Mouse (Mus musculus) ES-Bruce4 (cell line): ENCODE data around the gene Ccdc173. TPM values are rescaled to one million over a fixed set of nuclear protein-coding genes. Genes with fewer than 3 reads are reported as not detected.
A peak's percentile ranks its signal among the peaks of the same experiment; 100 is the strongest.

ENCODE experiments used
- H3K27ac ChIP-seq: 2 replicates; pipeline ENCODE4 v1.5.1; 2012; ENCODE audit warnings: low read length, inconsistent platforms; ENCODE audit not compliant: insufficient read depth
- H3K27me3 ChIP-seq: 2 replicates; pipeline ENCODE4 v1.6.1; 2012; ENCODE audit warnings: mild to moderate bottlenecking, low read length, inconsistent platforms; ENCODE audit not compliant: control insufficient read depth, poor library complexity, insufficient read depth, severe bottlenecking
- H3K36me3 ChIP-seq: 2 replicates; pipeline ENCODE4 v1.6.1; 2012; ENCODE audit warnings: inconsistent platforms, mild to moderate bottlenecking, low read length, moderate library complexity; ENCODE audit not compliant: control insufficient read depth, poor library complexity, insufficient read depth, severe bottlenecking
- H3K4me1 ChIP-seq: one replicate; pipeline ENCODE4 v1.8.1; 2011; ENCODE audit warnings: low read length; ENCODE audit not compliant: control insufficient read depth, insufficient read depth
- H3K4me3 ChIP-seq: 2 replicates; pipeline ENCODE4 v1.5.1; 2011; ENCODE audit warnings: low read depth, mild to moderate bottlenecking, low read length
- H3K9ac ChIP-seq: 2 replicates; pipeline ENCODE4 v1.6.1; 2012; ENCODE audit warnings: low read depth, mild to moderate bottlenecking, inconsistent platforms; ENCODE audit not compliant: poor library complexity, severe bottlenecking
- H3K9me3 ChIP-seq: replicated peaks from 2 replicates; pipeline ENCODE4 v1.6.1; 2012; ENCODE audit warnings: mild to moderate bottlenecking, low read length, inconsistent platforms; ENCODE audit not compliant: control insufficient read depth, poor library complexity, insufficient read depth, severe bottlenecking
- CTCF ChIP-seq: IDR thresholded peaks from one replicate; pipeline ENCODE4 v1.8.1; 2011; ENCODE audit warnings: low read depth, low read length
- EP300 ChIP-seq: IDR thresholded peaks from 2 replicates; pipeline ENCODE4 v1.6.1; 2011; ENCODE audit warnings: low read depth, low read length; ENCODE audit not compliant: insufficient read depth
- POLR2A ChIP-seq: IDR thresholded peaks from one replicate; pipeline ENCODE4 v1.8.1; 2011; ENCODE audit warnings: low read length; ENCODE audit not compliant: insufficient read depth
- polyA plus RNA-seq: library from polyadenylated mRNA; stranded (reverse); fragments of >200 nt; gene quantifications from 2 replicates; pipeline ENCODE4 v1.2.4, GENCODE M21; 2011; ENCODE audit warnings: low read depth; ENCODE audit not compliant: missing spikeins, insufficient read depth, insufficient read length

Gene Ccdc173
- polyA plus RNA-seq, 1 experiment, result 3.7 TPM

DNA sequence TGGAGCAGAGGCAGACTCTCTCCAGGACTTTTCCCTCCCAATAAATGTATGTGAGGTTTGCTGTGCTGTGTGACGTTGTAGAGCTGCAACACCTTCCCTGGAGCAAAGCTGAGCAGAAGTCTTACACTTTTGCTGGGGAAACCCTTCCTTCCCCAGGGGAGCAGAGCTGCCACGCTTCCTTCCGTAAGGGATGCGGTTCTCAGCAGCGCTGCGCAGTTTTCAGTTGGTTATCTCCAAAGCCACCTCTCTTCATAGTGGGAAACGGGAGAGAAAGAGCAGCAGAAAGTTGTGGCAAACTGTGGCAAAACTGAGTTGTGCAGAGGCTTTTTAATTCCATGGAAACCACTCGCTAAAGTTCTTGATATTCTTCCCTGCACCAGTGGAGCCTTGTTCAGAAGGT, 14.4 kb upstream of the Ccdc173 start:
- Histone ChIP-seq H3K9me3 (peaks cover 3% of the 10 kb centered on the region; the same call in 1 of the 2 replicates), H3K4me1 (no peaks in the 10 kb centered on the region), H3K27ac (no peak overlapping the region), H3K4me3 (no peak overlapping the region), H3K27me3 (no peaks in the 10 kb centered on the region), H3K9ac (no peak overlapping the region), H3K36me3 (no peaks in the 10 kb centered on the region)
- TF ChIP-seq POLR2A (no peak), CTCF (no peak)

DNA sequence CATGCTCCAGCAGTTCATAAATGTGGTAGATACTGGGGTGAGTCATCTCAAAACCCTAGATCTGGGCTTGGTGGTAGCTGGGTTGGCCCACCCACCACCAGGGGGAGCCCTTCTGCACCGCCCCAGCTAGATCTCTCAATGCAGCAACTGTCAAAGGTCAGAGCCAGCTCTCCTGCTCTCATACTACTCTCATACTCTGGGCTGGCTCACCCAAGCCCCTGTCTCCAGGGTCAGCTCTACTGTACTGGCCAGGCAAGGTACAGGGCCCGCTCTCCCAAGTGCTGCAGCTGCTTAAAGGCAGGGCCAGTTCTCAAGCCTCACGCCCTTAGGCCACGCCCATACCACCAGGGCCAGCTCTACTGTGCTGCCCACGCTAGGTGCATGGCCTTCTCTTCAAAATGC, 13.5 kb upstream of the Ccdc173 start:
- H3K9ac ChIP-seq, result no peak overlapping the region
- H3K4me3 ChIP-seq, result no peak overlapping the region; the same call in 1 of the 2 replicates
- H3K27me3 ChIP-seq, result no peaks in the 10 kb centered on the region
- H3K27ac ChIP-seq, result no peak overlapping the region
- TF ChIP-seq POLR2A (no peak), CTCF (peak; percentile 90)
- no peaks in the 10 kb centered on the region for H3K4me1 ChIP-seq
- H3K9me3 ChIP-seq, result peaks cover 3% of the 10 kb centered on the region; the same call in 1 of the 2 replicates
- no peaks in the 10 kb centered on the region for H3K36me3 ChIP-seq

DNA sequence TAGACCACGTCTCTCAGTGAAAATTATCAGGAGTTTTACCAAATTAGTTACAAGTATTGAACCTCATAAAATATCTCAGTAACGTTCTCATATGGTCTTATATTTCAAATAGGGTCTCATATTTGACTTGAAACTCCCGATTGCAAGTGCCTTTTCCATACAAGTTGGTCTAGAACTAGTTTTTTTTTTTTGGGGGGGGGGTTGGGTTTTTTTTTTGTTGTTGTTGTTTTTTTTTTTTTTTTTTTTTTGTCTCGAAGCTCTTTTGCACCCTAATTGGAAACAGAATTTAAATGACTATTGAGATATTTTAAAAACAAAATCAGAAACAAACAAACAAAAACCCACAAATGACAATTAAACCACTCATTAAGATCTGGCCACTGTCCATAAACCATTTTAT, 1.3 kb upstream of the Ccdc173 start:
- TF ChIP-seq POLR2A (no peak), CTCF (no peak), EP300 (no peak)
- H3K9ac ChIP-seq, result no peak overlapping the region
- H3K36me3 ChIP-seq, result no peaks in the 10 kb centered on the region; the same call in 1 of the 2 replicates
- H3K27ac ChIP-seq, result no peak overlapping the region
- H3K4me1 ChIP-seq, result peaks cover 2% of the 10 kb centered on the region
- H3K27me3 ChIP-seq, result no peaks in the 10 kb centered on the region
- no peaks in the 10 kb centered on the region for H3K9me3 ChIP-seq
- H3K4me3 ChIP-seq, result no peak overlapping the region

DNA sequence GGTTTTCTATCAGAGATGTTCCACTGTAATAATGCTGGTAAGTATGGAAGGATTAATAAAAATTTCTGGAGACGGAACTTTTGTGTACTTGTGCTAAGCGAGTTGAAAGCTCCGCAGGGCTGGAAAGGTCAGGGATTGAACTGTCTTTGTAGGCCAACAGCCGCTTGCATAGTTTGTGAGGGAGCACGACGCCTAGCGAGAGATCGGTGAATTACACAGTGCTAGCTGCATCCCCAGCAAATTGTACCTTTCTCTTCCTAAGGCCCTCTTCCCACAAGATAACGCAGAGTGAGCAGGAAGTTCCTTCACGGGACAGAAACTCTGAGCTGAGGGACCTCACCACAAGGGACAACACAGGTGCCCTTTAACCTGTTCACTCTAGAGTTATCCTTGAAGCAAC, 910 bp upstream of the Ccdc173 start:
- Histone ChIP-seq H3K4me1 (peaks cover 2% of the 10 kb centered on the region), H3K9me3 (no peaks in the 10 kb centered on the region), H3K9ac (no peak overlapping the region), H3K36me3 (no peaks in the 10 kb centered on the region; the same call in 1 of the 2 replicates), H3K4me3 (no peak overlapping the region), H3K27me3 (no peaks in the 10 kb centered on the region), H3K27ac (no peak overlapping the region)
- TF ChIP-seq POLR2A, result no peak
- TF ChIP-seq CTCF, result peak; percentile 89
- no peak for TF ChIP-seq EP300

DNA sequence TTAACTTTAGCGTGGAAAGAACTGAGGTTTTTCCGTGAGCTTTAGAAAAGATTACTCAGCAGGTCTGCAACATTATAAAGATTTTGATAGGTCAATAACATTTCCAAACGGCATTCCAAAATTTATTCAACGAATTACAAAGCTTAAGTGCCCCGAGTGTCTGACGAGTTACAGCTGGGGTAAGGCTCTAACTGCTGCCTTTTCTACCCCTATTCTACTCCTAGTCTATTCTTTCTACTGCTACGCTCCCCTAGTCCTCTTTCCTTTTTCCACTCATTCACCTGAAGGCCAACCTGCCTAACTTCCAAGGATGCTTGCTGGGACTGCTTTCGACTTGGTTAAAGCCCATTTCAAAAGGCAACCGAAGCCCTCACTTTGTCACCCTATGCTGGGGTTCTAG, 401 bp downstream of the Ccdc173 start:
- Histone ChIP-seq H3K27me3 (no peaks in the 10 kb centered on the region), H3K27ac (0 out of 2 replicates have a peak overlapping the region, but pooled peaks have one; percentile 5), H3K4me3 (peak overlapping the region; percentile 76), H3K36me3 (no peaks in the 10 kb centered on the region; the same call in 1 of the 2 replicates), H3K9ac (peak overlapping the region; percentile 50), H3K9me3 (no peaks in the 10 kb centered on the region), H3K4me1 (peaks cover 2% of the 10 kb centered on the region)
- TF ChIP-seq POLR2A (no peak), CTCF (no peak), EP300 (no peak)

DNA sequence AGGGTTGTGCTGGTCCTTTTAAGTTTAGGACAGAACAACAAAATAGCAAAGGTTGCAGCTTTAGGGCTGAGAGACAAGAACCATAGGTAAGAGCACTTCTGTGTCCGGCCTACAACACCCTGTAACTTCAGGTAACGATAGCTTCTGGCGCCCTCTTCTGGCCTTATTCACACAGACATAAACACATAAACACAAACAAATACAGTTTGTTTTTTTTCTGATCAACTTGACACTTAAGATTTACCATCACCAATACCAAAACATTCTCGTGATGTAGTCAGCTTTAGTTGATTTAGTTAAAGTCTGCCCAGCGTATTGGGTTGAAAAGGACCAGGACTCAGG, 10.6 kb downstream of the Ccdc173 start:
- Histone ChIP-seq H3K27me3 (no peaks in the 10 kb centered on the region), H3K4me3 (no peak overlapping the region), H3K27ac (no peak overlapping the region), H3K9me3 (no peaks in the 10 kb centered on the region), H3K36me3 (no peaks in the 10 kb centered on the region), H3K4me1 (no peaks in the 10 kb centered on the region), H3K9ac (no peak overlapping the region)
- TF ChIP-seq CTCF (peak; percentile 27), POLR2A (no peak), EP300 (no peak)
